Comparison of ENCODE assay signal across 31 mouse cellular contexts in the genomic region with DNA sequence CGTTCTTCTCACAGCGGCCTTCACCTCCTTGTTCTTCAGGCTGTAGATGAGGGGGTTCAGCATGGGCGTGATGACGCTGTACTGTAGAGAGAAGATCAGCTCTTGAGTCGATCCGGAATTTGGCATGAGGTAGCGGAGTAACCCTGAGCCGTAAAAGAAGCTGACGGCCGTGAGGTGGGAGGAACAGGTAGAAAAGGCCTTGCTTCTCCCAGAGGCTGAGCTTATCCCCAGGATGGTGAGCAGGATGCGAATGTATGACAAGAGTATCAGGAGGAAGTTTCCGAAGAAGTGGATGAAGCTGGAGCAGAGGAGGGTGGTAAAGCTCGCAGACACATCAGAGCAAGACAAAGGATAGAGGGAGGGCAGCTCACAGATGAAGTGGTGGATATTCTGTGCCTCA. TPM values are rescaled to one million over a fixed set of nuclear protein-coding genes. Genes with fewer than 3 reads are reported as not detected.
DNase-seq lines count a peak whose midpoint lies in the region; ATAC-seq and TF ChIP-seq lines count a peak whose summit lies in the region.
"Had no signal": no experiment of that assay in that cellular context is flagged by ENCODE, and none has a peak within 500 bp of the region (broad histone marks: within the 10 kb centered on the region; RNA-seq: fewer than 3 reads in every experiment).

No protein-coding gene starts in this region.

- WGBS in limb, embryonic 11.5 days: 93% methylated on average over 13 of the region's 13 CpGs
- 93% methylated on average over 13 of the region's 13 CpGs for WGBS in limb, embryonic 10.5 days

- ATAC-seq in limb, embryonic 11.5 days (ENCODE audit: insufficient number of reproducible peaks, low FRiP score, low TSS enrichment, low read depth): no peak
- ATAC-seq: activated CD4-positive, CD25-positive, alpha-beta regulatory T cell, adult 4 months; CD4-positive, CD25-positive, alpha-beta regulatory T cell, adult 4 months; forebrain, embryonic 14.5 days; forebrain, embryonic 16.5 days had no signal

- H3K4me3 ChIP-seq in limb, embryonic 11.5 days (ENCODE audit: low read depth, low read length): no peak overlapping the region
- no peak overlapping the region for H3K4me3 ChIP-seq in limb, embryonic 10.5 days
- H3K4me3 ChIP-seq in E14TG2a.4 (replicated peaks; ENCODE audit: low read length): 0 out of 2 replicates have a peak overlapping the region, but pooled peaks have one; percentile 37
- H3K4me3 ChIP-seq: embryonic facial prominence, embryonic 13.5 days; embryonic facial prominence, embryonic 15.5 days; erythroblast, embryonic 14.5 days; forebrain, embryonic 10.5 days; forebrain, embryonic 12.5 days had no signal

- H3K4me2 ChIP-seq in limb, embryonic 11.5 days (ENCODE audit: low read depth, severe bottlenecking): no peak overlapping the region
- H3K4me2 ChIP-seq: embryonic facial prominence, embryonic 13.5 days; embryonic facial prominence, embryonic 15.5 days; forebrain, embryonic 12.5 days had no signal

- no peak overlapping the region for H3K9ac ChIP-seq in limb, embryonic 11.5 days (ENCODE audit: low read length)
- H3K9ac ChIP-seq: embryonic facial prominence, embryonic 13.5 days; embryonic facial prominence, embryonic 15.5 days; forebrain, embryonic 12.5 days had no signal

- no peaks in the 10 kb centered on the region for H3K9me3 ChIP-seq in limb, embryonic 11.5 days (ENCODE audit: control insufficient read depth, low read length)
- no peaks in the 10 kb centered on the region for H3K9me3 ChIP-seq in limb, embryonic 10.5 days (replicated peaks)
- no peaks in the 10 kb centered on the region for H3K9me3 ChIP-seq in E14TG2a.4 (ENCODE audit: low read length)
- H3K9me3 ChIP-seq: embryonic facial prominence, embryonic 13.5 days; embryonic facial prominence, embryonic 15.5 days; forebrain, embryonic 10.5 days; forebrain, embryonic 12.5 days had no signal

- DNase-seq in heart, adult 11 months: peak; percentile 81
- DNase-seq in heart, adult 18-20 months: no peak
- peak; percentile 9 for DNase-seq in limb, embryonic 11.5 days (ENCODE audit: low spot score)
- DNase-seq in limb, embryonic 10.5 days (ENCODE audit: low spot score): no peak
- DNase-seq in thymus, postnatal 36 days: no peak
- DNase-seq: adrenal gland, adult 8-10 months; adrenal gland, postnatal 14 days; adrenal gland, postnatal 36 days; B cell, adult 2 months; cerebellum, adult 11-12 months; cerebellum, adult 2 months; cerebellum, adult 9-10 months; cerebellum, postnatal 10 days; cerebellum, postnatal 36 days; embryo, embryonic 11 days had no signal

- TF ChIP-seq CTCF in E14TG2a.4 (conservative IDR thresholded peaks at IDR 0.05; ENCODE audit: low read length): no peak

- no peak overlapping the region for H3K27ac ChIP-seq in limb, embryonic 11.5 days (replicated peaks; ENCODE audit: low read depth, low read length)
- no peak overlapping the region for H3K27ac ChIP-seq in limb, embryonic 10.5 days
- H3K27ac ChIP-seq: embryonic facial prominence, embryonic 13.5 days; embryonic facial prominence, embryonic 15.5 days; forebrain, embryonic 10.5 days; forebrain, embryonic 12.5 days had no signal

- H3K36me3 ChIP-seq in limb, embryonic 11.5 days (ENCODE audit: control insufficient read depth, insufficient read depth, low read length): no peaks in the 10 kb centered on the region
- H3K36me3 ChIP-seq in limb, embryonic 10.5 days: no peaks in the 10 kb centered on the region
- no peaks in the 10 kb centered on the region for H3K36me3 ChIP-seq in E14TG2a.4 (ENCODE audit: insufficient read depth, low read length)
- H3K36me3 ChIP-seq: embryonic facial prominence, embryonic 13.5 days; embryonic facial prominence, embryonic 15.5 days; forebrain, embryonic 10.5 days; forebrain, embryonic 12.5 days had no signal

- H3K27me3 ChIP-seq in limb, embryonic 11.5 days (ENCODE audit: control insufficient read depth, insufficient read depth, low read length): no peaks in the 10 kb centered on the region
- H3K27me3 ChIP-seq in limb, embryonic 10.5 days (ENCODE audit: low read depth, poor library complexity, severe bottlenecking): no peaks in the 10 kb centered on the region
- peaks cover 15% of the 10 kb centered on the region for H3K27me3 ChIP-seq in E14TG2a.4 (ENCODE audit: insufficient read depth, low read length)
- H3K27me3 ChIP-seq: embryonic facial prominence, embryonic 13.5 days; embryonic facial prominence, embryonic 15.5 days; forebrain, embryonic 12.5 days had no signal

- H3K4me1 ChIP-seq in limb, embryonic 11.5 days (ENCODE audit: control insufficient read depth, insufficient read depth, low read length): no peaks in the 10 kb centered on the region
- H3K4me1 ChIP-seq in limb, embryonic 10.5 days: no peaks in the 10 kb centered on the region
- H3K4me1 ChIP-seq in E14TG2a.4 (replicated peaks; ENCODE audit: low read depth, low read length): no peaks in the 10 kb centered on the region; the same call in 1 of the 2 replicates
- H3K4me1 ChIP-seq: embryonic facial prominence, embryonic 13.5 days; embryonic facial prominence, embryonic 15.5 days; forebrain, embryonic 10.5 days; forebrain, embryonic 12.5 days had no signal

RNA-seq across cellular contexts. Expression of gene Olfr283, which starts 2.5 kb away (rescaled TPM):
- total RNA-seq in heart, adult 18-20 months (2021): not detected
- polyA plus RNA-seq in limb, embryonic 11.5 days (2014; fragmentation: Nextera tagmentation; extraction: Ambion mirVana): not detected in 2 replicates
- not detected in 2 replicates for polyA plus RNA-seq in limb, embryonic 10.5 days (2016; fragmentation: Nextera tagmentation; extraction: Ambion mirVana)
- total RNA-seq: adrenal gland, adult 18-20 months; adrenal gland, adult 8-10 months; adrenal gland, postnatal 14 days; adrenal gland, postnatal 36 days; CH12.LX; common myeloid progenitor, adult 5-6 weeks; ES-E14 had no signal
- polyA plus RNA-seq: activated CD4-positive, CD25-positive, alpha-beta regulatory T cell, adult 4 months; CD4-positive, CD25-positive, alpha-beta regulatory T cell, adult 4 months; cerebellum, adult 2 months; embryonic facial prominence, embryonic 11.5 days; embryonic facial prominence, embryonic 13.5 days; erythroblast, embryonic 14.5 days; forebrain, embryonic 10.5 days; forebrain, embryonic 14.5 days; forebrain, embryonic 16.5 days had no signal

RNA-seq across cellular contexts. Expression of gene Olfr284, which starts 37.4 kb away (rescaled TPM):
- total RNA-seq in heart, adult 18-20 months (2021): not detected
- polyA plus RNA-seq in limb, embryonic 11.5 days (2014; fragmentation: Nextera tagmentation; extraction: Ambion mirVana): not detected in 2 replicates
- not detected in 2 replicates for polyA plus RNA-seq in limb, embryonic 10.5 days (2016; fragmentation: Nextera tagmentation; extraction: Ambion mirVana)
- total RNA-seq: adrenal gland, adult 18-20 months; adrenal gland, adult 8-10 months; adrenal gland, postnatal 14 days; adrenal gland, postnatal 36 days; CH12.LX; common myeloid progenitor, adult 5-6 weeks; ES-E14; MEL had no signal
- polyA plus RNA-seq: activated CD4-positive, CD25-positive, alpha-beta regulatory T cell, adult 4 months; CD4-positive, CD25-positive, alpha-beta regulatory T cell, adult 4 months; cerebellum, adult 2 months; embryonic facial prominence, embryonic 11.5 days; erythroblast, embryonic 14.5 days; forebrain, embryonic 10.5 days; forebrain, embryonic 12.5 days; forebrain, embryonic 14.5 days; forebrain, embryonic 16.5 days had no signal

RNA-seq across cellular contexts. Expression of gene Olfr282, which starts 52.8 kb away (rescaled TPM):
- total RNA-seq in heart, adult 18-20 months (2021): not detected
- polyA plus RNA-seq in limb, embryonic 11.5 days (2014; fragmentation: Nextera tagmentation; extraction: Ambion mirVana): not detected in 2 replicates
- polyA plus RNA-seq in limb, embryonic 10.5 days (2016; fragmentation: Nextera tagmentation; extraction: Ambion mirVana): not detected in 2 replicates
- total RNA-seq: adrenal gland, adult 18-20 months; adrenal gland, adult 8-10 months; adrenal gland, postnatal 14 days; adrenal gland, postnatal 36 days; CH12.LX; common myeloid progenitor, adult 5-6 weeks; ES-E14; MEL had no signal
- polyA plus RNA-seq: activated CD4-positive, CD25-positive, alpha-beta regulatory T cell, adult 4 months; CD4-positive, CD25-positive, alpha-beta regulatory T cell, adult 4 months; cerebellum, adult 2 months; embryonic facial prominence, embryonic 11.5 days; embryonic facial prominence, embryonic 13.5 days; erythroblast, embryonic 14.5 days; forebrain, embryonic 10.5 days; forebrain, embryonic 12.5 days; forebrain, embryonic 14.5 days; forebrain, embryonic 16.5 days had no signal

Comparison
In these comparisons a context has a peak if more than half of its experiments do, and no peak if none do; other contexts are left out.
1. DNase-seq: peak in heart, adult 11 months (single experiment) and limb, embryonic 11.5 days (single experiment); none in heart, adult 18-20 months (0 of 2), limb, embryonic 10.5 days (single experiment) and thymus, postnatal 36 days (0 of 2).